Mouse (Mus musculus) MEL (cell line): Measurements from ENCODE around the gene Parva. TPM values are rescaled to one million over a fixed set of nuclear protein-coding genes. Genes with fewer than 3 reads are reported as not detected.

Source experiments
- DNase-seq: peaks from one replicate; pipeline ENCODE4 v3.0.0; 2011; ENCODE audit warnings: low read depth, low spot score
- H3K27ac ChIP-seq: 2 replicates; pipeline ENCODE4 v1.5.1; 2012; ENCODE audit warnings: low read depth, mild to moderate bottlenecking, control low read depth, low read length, moderate library complexity; ENCODE audit not compliant: control insufficient read depth
- H3K27me3 ChIP-seq, 2 experiments: fragments of 150-350 bp in 1 of 2; sonication (generic) in 1 of 2; 2 replicates each; pipeline ENCODE4 v1.6.1; 2012; ENCODE audit warnings: low read length in 2 of 2, mild to moderate bottlenecking in 2 of 2, improper control_type of control experiment in 1 of 2, moderate library complexity in 1 of 2; ENCODE audit not compliant: insufficient read depth in 2 of 2, control insufficient read depth in 1 of 2
- H3K36me3 ChIP-seq, 2 experiments: 2 replicates each; pipeline ENCODE4 v1.6.1; 2012 to 2014; ENCODE audit warnings: low read length in 2 of 2, improper control_type of control experiment in 1 of 2, inconsistent platforms in 1 of 2, mild to moderate bottlenecking in 1 of 2; ENCODE audit not compliant: insufficient read depth in 2 of 2, control insufficient read depth in 1 of 2
- H3K4me1 ChIP-seq, 2 experiments: fragments of 150-350 bp in 1 of 2; sonication (generic) in 1 of 2; 2 replicates each; pipeline ENCODE4 v1.6.1; 2012; ENCODE audit warnings: low read length in 2 of 2, improper control_type of control experiment in 1 of 2, mild to moderate bottlenecking in 1 of 2; ENCODE audit not compliant: insufficient read depth in 2 of 2, control insufficient read depth in 1 of 2
- H3K4me3 ChIP-seq, 2 experiments: fragments of 150-350 bp in 1 of 2; sonication (generic) in 1 of 2; 2 replicates each; pipeline ENCODE4 v1.5.1; 2012; ENCODE audit warnings: low read depth in 2 of 2, low read length in 2 of 2, mild to moderate bottlenecking in 2 of 2, moderate library complexity in 2 of 2, control low read depth in 1 of 2, improper control_type of control experiment in 1 of 2; ENCODE audit not compliant: control insufficient read depth in 1 of 2, insufficient read depth in 1 of 2
- H3K79me2 ChIP-seq: 2 replicates; pipeline ENCODE4 v1.6.1; 2012; ENCODE audit warnings: mild to moderate bottlenecking, low read length, moderate library complexity; ENCODE audit not compliant: control insufficient read depth, poor library complexity, insufficient read depth
- H3K9ac ChIP-seq: 2 replicates; pipeline ENCODE4 v1.6.1; 2012; ENCODE audit warnings: low read depth, mild to moderate bottlenecking, control low read depth, low read length, moderate library complexity; ENCODE audit not compliant: control insufficient read depth, poor library complexity, severe bottlenecking
- H3K9me3 ChIP-seq: fragments of 150-350 bp; sonication (generic); replicated peaks from 2 replicates; pipeline ENCODE4 v1.6.1; 2012; ENCODE audit warnings: mild to moderate bottlenecking, low read length, improper control_type of control experiment, moderate library complexity; ENCODE audit not compliant: insufficient read depth
- CTCF ChIP-seq, 3 experiments: IDR thresholded peaks in 2 of 3; conservative IDR thresholded peaks in 1 of 3; 2 replicates each; pipeline ENCODE4 v1.5.1; 2011 to 2012; ENCODE audit warnings: low read length in 3 of 3, low read depth in 2 of 3, mild to moderate bottlenecking in 2 of 3, improper control_type of control experiment in 1 of 3, inconsistent platforms in 1 of 3, mixed read lengths in 1 of 3, moderate library complexity in 1 of 3; ENCODE audit not compliant: control insufficient read depth in 1 of 3, insufficient read depth in 1 of 3, poor library complexity in 1 of 3, severe bottlenecking in 1 of 3
- ELF1 ChIP-seq: IDR thresholded peaks from 2 replicates; pipeline ENCODE4 v1.6.1; 2014; ENCODE audit warnings: low read depth, mild to moderate bottlenecking, inconsistent platforms, low read length, improper control_type of control experiment, moderate library complexity
- GATA1 ChIP-seq: IDR thresholded peaks from 2 replicates; pipeline ENCODE4 v1.6.1; 2011; ENCODE audit warnings: low read depth, low read length, improper control_type of control experiment
- JUND ChIP-seq: IDR thresholded peaks from 2 replicates; pipeline ENCODE4 v1.6.1; 2011; ENCODE audit warnings: low read depth, mild to moderate bottlenecking, improper control_type of control experiment, low read length
- MAFK ChIP-seq: IDR thresholded peaks from 2 replicates; pipeline ENCODE4 v1.6.1; 2011; ENCODE audit warnings: low read depth, mild to moderate bottlenecking, low read length, improper control_type of control experiment, borderline replicate concordance
- MAX ChIP-seq: IDR thresholded peaks from 2 replicates; pipeline ENCODE4 v1.6.1; 2011; ENCODE audit warnings: low read length, improper control_type of control experiment
- MYB ChIP-seq: IDR thresholded peaks from 2 replicates; pipeline ENCODE4 v1.6.1; 2011; ENCODE audit warnings: mild to moderate bottlenecking, low read depth, low read length, improper control_type of control experiment
- NELFE ChIP-seq: IDR thresholded peaks from 2 replicates; pipeline ENCODE4 v1.6.1; 2011; ENCODE audit warnings: low read depth, low read length, improper control_type of control experiment
- NRF1 ChIP-seq: IDR thresholded peaks from 2 replicates; pipeline ENCODE4 v1.6.1; 2014; ENCODE audit warnings: low read depth, mild to moderate bottlenecking, inconsistent platforms, low read length, improper control_type of control experiment, moderate library complexity; ENCODE audit not compliant: poor library complexity, insufficient read depth, severe bottlenecking
- RCOR1 ChIP-seq: IDR thresholded peaks from 2 replicates; pipeline ENCODE4 v1.6.1; 2012; ENCODE audit warnings: low read depth, mild to moderate bottlenecking, inconsistent platforms, low read length, improper control_type of control experiment
- SIN3A ChIP-seq: IDR thresholded peaks from 2 replicates; pipeline ENCODE4 v1.6.1; 2012; ENCODE audit warnings: low read length, improper control_type of control experiment, inconsistent platforms
- UBTF ChIP-seq: IDR thresholded peaks from 2 replicates; pipeline ENCODE4 v1.6.1; 2012; ENCODE audit warnings: low read depth, mild to moderate bottlenecking, inconsistent platforms, low read length, improper control_type of control experiment, moderate library complexity, borderline replicate concordance; ENCODE audit not compliant: insufficient read depth
- USF1 ChIP-seq: IDR thresholded peaks from 2 replicates; pipeline ENCODE4 v1.6.1; 2014; ENCODE audit warnings: low read depth, mild to moderate bottlenecking, inconsistent platforms, low read length, improper control_type of control experiment, moderate library complexity
- USF2 ChIP-seq, 2 experiments: IDR thresholded peaks; 2 replicates each; pipeline ENCODE4 v1.6.1; 2011 to 2012; ENCODE audit warnings: improper control_type of control experiment in 2 of 2, low read length in 2 of 2, borderline replicate concordance in 1 of 2, inconsistent platforms in 1 of 2, low read depth in 1 of 2, mild to moderate bottlenecking in 1 of 2; ENCODE audit not compliant: insufficient read depth in 1 of 2
- ZC3H11A ChIP-seq: IDR thresholded peaks from 2 replicates; pipeline ENCODE4 v1.6.1; 2012; ENCODE audit warnings: low read depth, mild to moderate bottlenecking, inconsistent platforms, low read length, improper control_type of control experiment
- ZKSCAN1 ChIP-seq: IDR thresholded peaks from 2 replicates; pipeline ENCODE4 v1.6.1; 2012; ENCODE audit warnings: low read depth, mild to moderate bottlenecking, inconsistent platforms, low read length, improper control_type of control experiment, moderate library complexity
- polyA plus RNA-seq, 2 experiments: library from polyadenylated mRNA; stranded (reverse) in 1 of 2; unstranded in 1 of 2; fragments of >175 nt in 1 of 2; fragments of >200 nt in 1 of 2; gene quantifications; 2 replicates each; pipeline versions ENCODE4 v1.2.1 to v1.2.4; 2012; ENCODE audit warnings: low replicate concordance in 2 of 2, low read depth in 1 of 2; ENCODE audit not compliant: insufficient read length in 2 of 2, insufficient read depth in 1 of 2, missing spikeins in 1 of 2
- total RNA-seq: library from RNA; depleted of rRNA; stranded (reverse); fragments of 300-350 nt; gene quantifications from 2 replicates; pipeline ENCODE4 v1.2.3, GENCODE M21; 2012

Gene Parva
- total and polyA plus RNA-seq, 3 experiments, result not detected

DNA sequence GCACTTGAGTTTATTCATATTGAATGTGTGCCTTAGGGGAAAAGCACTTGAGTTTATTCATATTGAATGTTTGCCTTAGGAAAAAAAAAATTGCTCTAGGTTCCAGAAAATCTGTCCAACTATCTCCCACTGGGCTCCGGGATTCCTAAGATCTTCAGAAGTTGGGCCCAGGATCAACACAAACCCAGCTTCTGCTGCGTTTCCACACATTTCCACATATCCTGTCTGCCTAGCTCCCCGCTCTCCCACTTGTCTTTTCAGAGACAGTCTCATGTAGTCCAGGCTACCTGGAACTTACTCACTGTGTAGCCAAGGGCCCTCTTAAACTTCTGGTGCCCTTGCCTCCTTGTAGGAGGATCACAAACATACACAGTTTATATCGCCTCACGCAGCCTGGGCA lies 175.7 kb downstream of the Parva start:
- H3K4me3 ChIP-seq, result no peak overlapping the region
- no peak for TF ChIP-seq NRF1
- TF ChIP-seq MYB, result no peak
- TF ChIP-seq GATA1, result no peak
- no peak for TF ChIP-seq ZC3H11A
- no peak for TF ChIP-seq RCOR1
- TF ChIP-seq MAX, result no peak
- TF ChIP-seq CTCF (IDR thresholded peaks at IDR 0.05 in 2 of 3, conservative IDR thresholded peaks at IDR 0.05 in 1 of 3; ENCODE audit: control insufficient read depth in 1 of 3, insufficient read depth in 1 of 3, low read depth in 2 of 3, low read length in 3 of 3, poor library complexity in 1 of 3, severe bottlenecking in 1 of 3), result no peak
- no peak for TF ChIP-seq NELFE
- TF ChIP-seq SIN3A, result no peak
- TF ChIP-seq UBTF, result no peak
- no peak overlapping the region for H3K27ac ChIP-seq
- no peak for DNase-seq
- H3K36me3 ChIP-seq, result no peaks in the 10 kb centered on the region
- H3K9ac ChIP-seq, result no peak overlapping the region
- no peaks in the 10 kb centered on the region for H3K4me1 ChIP-seq
- H3K9me3 ChIP-seq, result no peaks in the 10 kb centered on the region
- H3K79me2 ChIP-seq, result no peaks in the 10 kb centered on the region
- no peaks in the 10 kb centered on the region for H3K27me3 ChIP-seq

DNA sequence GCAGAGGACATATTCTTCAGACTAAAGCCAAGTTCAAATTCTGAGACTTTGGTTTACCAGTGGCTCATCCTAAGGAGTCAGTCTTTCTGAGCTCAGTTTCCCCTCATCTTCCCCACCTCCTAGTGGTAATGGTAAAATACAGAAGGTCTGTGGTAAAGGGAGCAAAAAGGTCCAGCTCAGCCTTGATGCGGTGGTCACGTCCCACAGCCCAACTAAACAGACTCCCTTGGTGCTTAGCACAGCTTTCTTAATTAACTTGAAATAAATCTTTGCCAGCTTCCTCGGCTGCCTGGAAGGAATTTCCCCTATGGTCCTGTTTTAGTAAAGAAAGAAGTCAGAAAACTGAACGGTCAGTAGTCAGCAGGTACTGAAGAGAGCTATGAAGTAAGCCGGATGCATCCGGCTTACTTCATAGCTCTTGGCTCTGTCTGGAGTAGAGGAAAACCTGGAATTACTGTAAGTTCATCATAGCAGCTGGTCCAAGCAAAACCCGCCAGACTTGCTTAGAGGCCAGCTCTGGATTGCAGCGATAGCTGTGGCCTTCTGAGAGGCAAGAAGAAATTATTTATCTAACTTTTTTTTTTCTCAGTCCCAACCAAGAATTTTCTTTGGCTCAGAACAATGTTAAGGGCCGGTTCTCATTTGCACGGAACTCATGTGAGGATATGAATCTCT lies 176.3 kb downstream of the Parva start:
- no peak for TF ChIP-seq NRF1
- no peak for TF ChIP-seq ZKSCAN1
- no peak for TF ChIP-seq USF1
- no peak for TF ChIP-seq ELF1
- no peak for TF ChIP-seq CTCF (IDR thresholded peaks at IDR 0.05 in 2 of 3, conservative IDR thresholded peaks at IDR 0.05 in 1 of 3; ENCODE audit: control insufficient read depth in 1 of 3, insufficient read depth in 1 of 3, low read depth in 2 of 3, low read length in 3 of 3, poor library complexity in 1 of 3, severe bottlenecking in 1 of 3)
- no peak for TF ChIP-seq UBTF
- TF ChIP-seq MAFK, result no peak
- TF ChIP-seq JUND, result no peak
- no peak for TF ChIP-seq USF2 (IDR thresholded peaks at IDR 0.05; ENCODE audit: borderline replicate concordance in 1 of 2, insufficient read depth in 1 of 2, low read depth in 1 of 2, low read length in 2 of 2)
- TF ChIP-seq, all 39 proteins: peak for 0
- Histone ChIP-seq H3K27me3 (no peaks in the 10 kb centered on the region), H3K4me3 (no peak overlapping the region), H3K36me3 (no peaks in the 10 kb centered on the region), H3K9ac (no peak overlapping the region), H3K9me3 (no peaks in the 10 kb centered on the region), H3K27ac (no peak overlapping the region), H3K4me1 (no peaks in the 10 kb centered on the region), H3K79me2 (no peaks in the 10 kb centered on the region)
- no peak for DNase-seq
